In the genomic region with DNA sequence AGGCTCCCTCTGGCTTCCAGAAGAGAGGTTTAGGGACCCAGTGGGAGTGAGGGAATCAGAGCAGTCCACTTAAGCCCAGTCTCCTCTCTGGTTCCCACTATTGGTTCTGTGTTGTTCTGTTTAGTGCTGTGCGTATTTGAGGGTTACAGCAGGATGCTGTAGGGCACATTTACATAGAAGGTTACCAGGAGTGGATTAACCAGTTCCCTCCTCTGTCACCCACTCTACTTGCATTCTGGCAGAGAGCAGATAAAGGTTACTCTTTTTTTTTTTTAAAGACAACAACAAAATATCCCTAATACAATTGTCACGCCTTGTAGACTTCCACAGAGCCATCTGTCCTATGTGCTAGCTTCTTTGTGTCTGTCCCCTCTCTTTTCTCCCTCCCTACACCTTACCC, we compare ENCODE assay signal across 10 mouse cellular contexts. TPM values are rescaled to one million over a fixed set of nuclear protein-coding genes. Genes with fewer than 3 reads are reported as not detected.
DNase-seq lines count a peak whose midpoint lies in the region; ATAC-seq lines count a peak whose summit lies in the region.
"Had no signal": no experiment of that assay in that cellular context is flagged by ENCODE, and none has a peak within 500 bp of the region (broad histone marks: within the 10 kb centered on the region; RNA-seq: fewer than 3 reads in every experiment).

No protein-coding gene starts in this region.

- H3K27me3 ChIP-seq in heart, embryonic 11.5 days (ENCODE audit: control insufficient read depth, insufficient read depth, low read length), result no peaks in the 10 kb centered on the region
- no peaks in the 10 kb centered on the region for H3K27me3 ChIP-seq in embryonic facial prominence, embryonic 12.5 days
- no peaks in the 10 kb centered on the region for H3K27me3 ChIP-seq in hindbrain, embryonic 14.5 days (ENCODE audit: control insufficient read depth, insufficient read depth, low read length)
- no peaks in the 10 kb centered on the region for H3K27me3 ChIP-seq in midbrain, embryonic 10.5 days (ENCODE audit: low read depth, poor library complexity, severe bottlenecking)

- peak overlapping the region; percentile 2; the same call in 1 of the 2 replicates for H3K27ac ChIP-seq in heart, embryonic 11.5 days (ENCODE audit: low read depth, low read length)
- H3K27ac ChIP-seq in embryonic facial prominence, embryonic 12.5 days, result 0 out of 2 replicates have a peak overlapping the region, but pooled peaks have one; percentile 41
- peak overlapping the region; percentile 11; the same call in 1 of the 2 replicates for H3K27ac ChIP-seq in hindbrain, embryonic 14.5 days
- peak overlapping the region; percentile 78 for H3K27ac ChIP-seq in midbrain, embryonic 10.5 days (replicated peaks)
- H3K27ac ChIP-seq: heart, adult 2 months had no signal

- no peaks in the 10 kb centered on the region for H3K9me3 ChIP-seq in heart, embryonic 11.5 days (replicated peaks; ENCODE audit: control insufficient read depth, low read length)
- peaks cover 3% of the 10 kb centered on the region; the same call in 1 of the 2 replicates for H3K9me3 ChIP-seq in embryonic facial prominence, embryonic 12.5 days
- H3K9me3 ChIP-seq in hindbrain, embryonic 14.5 days (ENCODE audit: control insufficient read depth, low read length), result no peaks in the 10 kb centered on the region
- peaks cover 14% of the 10 kb centered on the region for H3K9me3 ChIP-seq in midbrain, embryonic 10.5 days (replicated peaks)

- ATAC-seq in heart, embryonic 11.5 days (replicated peaks; ENCODE audit: insufficient number of reproducible peaks, low FRiP score, low TSS enrichment), result no peak
- ATAC-seq in embryonic facial prominence, embryonic 12.5 days (ENCODE audit: insufficient number of reproducible peaks, insufficient read depth, low FRiP score, low TSS enrichment), result no peak
- no peak for ATAC-seq in hindbrain, embryonic 14.5 days (ENCODE audit: low FRiP score)

- DNase-seq in heart, postnatal 10 days, result no peak
- no peak for DNase-seq in hindbrain, embryonic 14.5 days (ENCODE audit: low spot score)
- no peak for DNase-seq in midbrain, embryonic 10.5 days (ENCODE audit: low spot score)
- no peak for DNase-seq in spleen, postnatal 10 days (ENCODE audit: low spot score in 2 of 2)
- no peak for DNase-seq in embryo, embryonic 9.5 days (ENCODE audit: extremely low spot score)
- DNase-seq in spleen, postnatal 14 days (ENCODE audit: low spot score in 2 of 2), result no peak
- DNase-seq: layer of hippocampus, adult 9-11 months had no signal

- no peak overlapping the region for H3K4me2 ChIP-seq in heart, embryonic 11.5 days
- H3K4me2 ChIP-seq in embryonic facial prominence, embryonic 12.5 days (replicated peaks), result no peak overlapping the region
- H3K4me2 ChIP-seq in hindbrain, embryonic 14.5 days (replicated peaks), result no peak overlapping the region

- WGBS in heart, embryonic 11.5 days (ENCODE audit: insufficient replicate concordance), result 82% methylated on average over 2 of the region's 2 CpGs
- WGBS in embryonic facial prominence, embryonic 12.5 days, result 67% methylated on average over 2 of the region's 2 CpGs
- 42% methylated on average over 2 of the region's 2 CpGs for WGBS in hindbrain, embryonic 14.5 days
- 46% methylated on average over 2 of the region's 2 CpGs for WGBS in midbrain, embryonic 10.5 days

- intact Hi-C loops in heart, postnatal 10 days (cut with DNase I), result no loop called here

- H3K9ac ChIP-seq in heart, embryonic 11.5 days (ENCODE audit: low read depth, low read length), result no peak overlapping the region
- no peak overlapping the region for H3K9ac ChIP-seq in embryonic facial prominence, embryonic 12.5 days
- H3K9ac ChIP-seq in hindbrain, embryonic 14.5 days, result no peak overlapping the region

- H3K4me3 ChIP-seq in heart, embryonic 11.5 days (ENCODE audit: low read depth, low read length), result no peak overlapping the region
- no peak overlapping the region for H3K4me3 ChIP-seq in embryonic facial prominence, embryonic 12.5 days
- H3K4me3 ChIP-seq in hindbrain, embryonic 14.5 days (replicated peaks; ENCODE audit: low read length), result no peak overlapping the region
- H3K4me3 ChIP-seq in midbrain, embryonic 10.5 days, result no peak overlapping the region
- H3K4me3 ChIP-seq: heart, adult 2 months had no signal

- peaks cover 4% of the 10 kb centered on the region for H3K36me3 ChIP-seq in heart, embryonic 11.5 days (ENCODE audit: control insufficient read depth, insufficient read depth, low read length)
- peaks cover 21% of the 10 kb centered on the region for H3K36me3 ChIP-seq in embryonic facial prominence, embryonic 12.5 days
- H3K36me3 ChIP-seq in hindbrain, embryonic 14.5 days (replicated peaks; ENCODE audit: control insufficient read depth, insufficient read depth), result peaks cover 6% of the 10 kb centered on the region
- peaks cover 58% of the 10 kb centered on the region for H3K36me3 ChIP-seq in midbrain, embryonic 10.5 days

- peaks cover 58% of the 10 kb centered on the region for H3K4me1 ChIP-seq in heart, embryonic 11.5 days (ENCODE audit: control insufficient read depth, insufficient read depth, low read length)
- H3K4me1 ChIP-seq in embryonic facial prominence, embryonic 12.5 days, result peaks cover 37% of the 10 kb centered on the region
- H3K4me1 ChIP-seq in hindbrain, embryonic 14.5 days (replicated peaks; ENCODE audit: control insufficient read depth, insufficient read depth, low read length), result peaks cover 35% of the 10 kb centered on the region
- H3K4me1 ChIP-seq in midbrain, embryonic 10.5 days, result peaks cover 70% of the 10 kb centered on the region

RNA-seq across cellular contexts. Expression of gene Irs2, which starts 16.9 kb away (rescaled TPM):
- 4.4 and 5.0 TPM in 2 replicates for polyA plus RNA-seq in heart, embryonic 11.5 days (2014; fragmentation: Nextera tagmentation; extraction: Ambion mirVana)
- 10 to 100 TPM; 17.7 to 22.0 TPM for total RNA-seq in heart, postnatal 10 days (2021)
- 11.5 and 11.8 TPM in 2 replicates for polyA plus RNA-seq in embryonic facial prominence, embryonic 12.5 days (2016; fragmentation: Nextera tagmentation; extraction: Ambion mirVana)
- polyA plus RNA-seq in hindbrain, embryonic 14.5 days (2014; fragmentation: Nextera tagmentation; extraction: Ambion mirVana), result 5.4 and 5.8 TPM in 2 replicates
- polyA plus RNA-seq in midbrain, embryonic 10.5 days (2016; fragmentation: Nextera tagmentation; extraction: Ambion mirVana), result 5.6 and 5.9 TPM in 2 replicates

Comparison
In these comparisons a context has a peak if more than half of its experiments do, and no peak if none do; other contexts are left out.
1. H3K27ac ChIP-seq: peak in every context shown above with its lines; median percentile 78 in midbrain, embryonic 10.5 days; 41 in embryonic facial prominence, embryonic 12.5 days; 11 in hindbrain, embryonic 14.5 days; 2 in heart, embryonic 11.5 days.